8 mouse cellular contexts compared by ENCODE assay signal in the genomic region with DNA sequence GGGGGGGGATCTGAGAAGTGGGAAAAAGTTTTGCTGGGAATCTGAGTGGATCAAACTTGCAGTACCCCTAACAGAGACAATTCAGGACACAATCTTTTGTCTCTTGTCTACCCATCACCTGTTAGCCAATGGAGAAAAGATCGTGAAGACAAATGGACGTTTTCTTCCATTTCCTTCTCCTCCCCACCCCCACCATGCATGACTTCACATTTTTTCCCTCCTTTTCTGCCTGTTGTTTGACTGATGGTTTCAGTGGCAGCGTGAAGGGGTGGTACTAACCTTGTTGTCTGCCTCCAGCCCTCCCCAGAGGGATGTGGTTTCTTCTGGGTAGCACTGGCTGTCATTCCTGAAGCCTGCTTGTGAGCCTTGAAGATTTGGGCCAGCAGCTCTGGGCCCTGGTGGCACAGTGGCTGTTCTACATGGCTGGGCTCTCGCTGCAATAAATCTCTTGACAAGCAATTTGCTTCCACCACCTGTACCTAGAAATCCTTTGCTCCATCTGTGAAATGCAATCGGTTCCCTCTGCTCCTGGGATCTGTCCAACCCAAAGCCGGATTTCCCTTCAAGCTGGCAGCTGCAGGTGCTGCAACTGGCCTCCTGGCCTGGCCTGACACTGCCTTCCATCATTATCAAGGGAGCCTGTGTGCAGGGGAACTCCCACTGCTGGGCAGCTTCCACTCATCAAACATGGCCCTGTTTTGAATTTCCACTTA.
DNase-seq lines count a peak whose midpoint lies in the region; ATAC-seq and TF ChIP-seq lines count a peak whose summit lies in the region.

No protein-coding gene starts in this region.

- peaks cover 25% of the 10 kb centered on the region for H3K4me1 ChIP-seq in kidney, embryonic 15.5 days
- H3K4me1 ChIP-seq in CH12.LX (ENCODE audit: control insufficient read depth in 1 of 2, insufficient read depth in 2 of 2), result peaks cover 44 to 78% of the 10 kb centered on the region in 2 experiments
- peaks cover 40% of the 10 kb centered on the region for H3K4me1 ChIP-seq in limb, embryonic 10.5 days

- 18% methylated on average over 6 of the region's 6 CpGs for WGBS in kidney, embryonic 15.5 days
- WGBS in limb, embryonic 10.5 days, result 54% methylated on average over 6 of the region's 6 CpGs

- H3K9ac ChIP-seq in kidney, embryonic 15.5 days, result no peak overlapping the region
- peak overlapping the region; percentile 55 for H3K9ac ChIP-seq in CH12.LX (ENCODE audit: insufficient read depth, low read depth)

- peak; percentile 75; the same call in 1 of the 2 replicates for TF ChIP-seq EP300 in CH12.LX (IDR thresholded peaks at IDR 0.05; ENCODE audit: low read length)

- in situ Hi-C loops in CH12.LX (cut with MboI; ENCODE audit: low pct_ligation_motif_present, low pct_unique_long_range_greater_than_20kb, low sequenced_read_pairs), result loop anchor here (10.0 to 25.0 kb wide), 2 partner anchors 121 to 1118 kb away; partner anchors contain the start of gene Zc3h12d

- 0 out of 2 replicates have a peak overlapping the region, but pooled peaks have one; percentile 13 for H3K27ac ChIP-seq in kidney, embryonic 15.5 days
- H3K27ac ChIP-seq in CH12.LX (ENCODE audit: insufficient read depth, low read depth), result peak overlapping the region; percentile 99
- 0 out of 2 replicates have a peak overlapping the region, but pooled peaks have one; percentile 5 for H3K27ac ChIP-seq in limb, embryonic 10.5 days

- no peaks in the 10 kb centered on the region for H3K27me3 ChIP-seq in kidney, embryonic 15.5 days
- no peaks in the 10 kb centered on the region for H3K27me3 ChIP-seq in CH12.LX (replicated peaks)
- no peaks in the 10 kb centered on the region for H3K27me3 ChIP-seq in limb, embryonic 10.5 days (ENCODE audit: low read depth, poor library complexity, severe bottlenecking)

- no peak for TF ChIP-seq CTCF in CH12.LX (conservative IDR thresholded peaks at IDR 0.05 in 1 of 2, IDR thresholded peaks at IDR 0.05 in 1 of 2; ENCODE audit: low read depth in 2 of 2, low read length in 2 of 2)

- ATAC-seq in kidney, embryonic 15.5 days (replicated peaks; ENCODE audit: low FRiP score), result peak; percentile 84

- H3K79me2 ChIP-seq in CH12.LX (replicated peaks; ENCODE audit: control insufficient read depth, extremely low read depth, insufficient read depth, poor library complexity, severe bottlenecking), result no peaks in the 10 kb centered on the region

- TF ChIP-seq POLR2A in CH12.LX (IDR thresholded peaks at IDR 0.05; ENCODE audit: low read depth, low read length), result no peak; the same call in 1 of the 2 replicates

- no peak; the same call in none of the 2 replicates for TF ChIP-seq RAD21 in CH12.LX (IDR thresholded peaks at IDR 0.05; ENCODE audit: low read depth, low read length)

- no peaks in the 10 kb centered on the region for H3K36me3 ChIP-seq in kidney, embryonic 15.5 days
- no peaks in the 10 kb centered on the region for H3K36me3 ChIP-seq in CH12.LX (replicated peaks in 1 of 2; ENCODE audit: control insufficient read depth in 1 of 2, insufficient read depth in 1 of 2, low read length in 1 of 2)
- no peaks in the 10 kb centered on the region for H3K36me3 ChIP-seq in limb, embryonic 10.5 days

- no peak overlapping the region for H3K4me3 ChIP-seq in kidney, embryonic 15.5 days (replicated peaks)
- H3K4me3 ChIP-seq in CH12.LX (replicated peaks in 1 of 3; ENCODE audit: low read depth in 2 of 3, low read length in 2 of 3, poor library complexity in 1 of 3), result peak overlapping the region in 2 of 3 experiments; percentile 5 to 44
- no peak overlapping the region for H3K4me3 ChIP-seq in limb, embryonic 10.5 days

- no peaks in the 10 kb centered on the region for H3K9me3 ChIP-seq in kidney, embryonic 15.5 days (replicated peaks)
- H3K9me3 ChIP-seq in CH12.LX (replicated peaks; ENCODE audit: low read length), result no peaks in the 10 kb centered on the region
- H3K9me3 ChIP-seq in limb, embryonic 10.5 days (replicated peaks), result no peaks in the 10 kb centered on the region

- DNase-seq in kidney, adult 18-20 months, result no peak
- DNase-seq in CH12.LX (ENCODE audit: extremely low read depth), result peak; percentile 96
- peak; percentile 81 to 83 for DNase-seq in cerebellum, postnatal 10 days
- peak; percentile 58 for DNase-seq in limb, embryonic 10.5 days (ENCODE audit: low spot score)
- no peak for DNase-seq in heart, adult 8-10 months (ENCODE audit: low spot score)
- DNase-seq in layer of hippocampus, adult 11-12 months (ENCODE audit: low spot score), result no peak
- no peak for DNase-seq in urinary bladder, postnatal 25 days (ENCODE audit: low spot score)

- dilution Hi-C loops in CH12.LX (cut with MboI; ENCODE audit: extremely low pct_ligation_motif_present, extremely low pct_unique_long_range_greater_than_20kb, low sequenced_read_pairs), result no loop called here

- H3K4me2 ChIP-seq in kidney, embryonic 15.5 days, result no peak overlapping the region
- H3K4me2 ChIP-seq in CH12.LX (ENCODE audit: insufficient read depth, low read depth, poor library complexity, severe bottlenecking), result peak overlapping the region; percentile 54

TF ChIP-seq in CH12.LX, 34 proteins besides CTCF, POLR2A, EP300 and RAD21:
- TF ChIP-seq NELFE (IDR thresholded peaks at IDR 0.05; ENCODE audit: low read depth, low read length) (peak; percentile 46; the same call in 1 of the 2 replicates), SMC3 (IDR thresholded peaks at IDR 0.05; ENCODE audit: low read depth, low read length) (no peak), USF1 (IDR thresholded peaks at IDR 0.05; ENCODE audit: low read depth, low read length) (no peak), KAT2A (IDR thresholded peaks at IDR 0.05; ENCODE audit: insufficient replicate concordance, low read length) (0 out of 2 replicates have a peak, but pooled peaks have one; percentile 17), CHD2 (IDR thresholded peaks at IDR 0.05; ENCODE audit: low read length) (peak; percentile 88), CHD1 (IDR thresholded peaks at IDR 0.05; ENCODE audit: low read depth, low read length) (no peak), MAX (IDR thresholded peaks at IDR 0.05; ENCODE audit: low read length) (peak; percentile 94), ETS1 (conservative IDR thresholded peaks at IDR 0.05; ENCODE audit: low read depth, low read length) (peak; percentile 58), MAFK (IDR thresholded peaks at IDR 0.05; ENCODE audit: insufficient replicate concordance, low read length) (no peak), E2F4 (IDR thresholded peaks at IDR 0.05; ENCODE audit: insufficient replicate concordance, low read depth, low read length) (no peak), ZKSCAN1 (IDR thresholded peaks at IDR 0.05; ENCODE audit: borderline replicate concordance, low read depth, low read length) (no peak), TBP (conservative IDR thresholded peaks at IDR 0.05; ENCODE audit: low read depth, low read length) (peak; percentile 47; the same call in 1 of the 2 replicates), USF2 (conservative IDR thresholded peaks at IDR 0.05; ENCODE audit: low read depth, low read length) (peak; percentile 33), ZNF384 (IDR thresholded peaks at IDR 0.05; ENCODE audit: low read depth, low read length) (no peak; the same call in 1 of the 2 replicates), NRF1 (IDR thresholded peaks at IDR 0.05; ENCODE audit: low read depth, low read length) (no peak), GABPA (IDR thresholded peaks at IDR 0.05; ENCODE audit: insufficient replicate concordance, low read depth, low read length) (no peak), MEF2A (IDR thresholded peaks at IDR 0.05; ENCODE audit: borderline replicate concordance, low read depth, low read length) (0 out of 2 replicates have a peak, but pooled peaks have one; percentile 10), POLR2AphosphoS2 (IDR thresholded peaks at IDR 0.05; ENCODE audit: low read depth, low read length) (no peak), BHLHE40 (IDR thresholded peaks at IDR 0.05; ENCODE audit: low read depth, low read length) (peak; percentile 57; the same call in 1 of the 2 replicates), MYC (IDR thresholded peaks at IDR 0.05; ENCODE audit: low read depth, low read length) (no peak; the same call in 1 of the 2 replicates), IRF4 (IDR thresholded peaks at IDR 0.05; ENCODE audit: low read depth, low read length) (peak; percentile 29), TCF12 (IDR thresholded peaks at IDR 0.05; ENCODE audit: low read depth, low read length) (peak; percentile 48; the same call in 1 of the 2 replicates), MAZ (IDR thresholded peaks at IDR 0.05; ENCODE audit: low read depth, low read length) (0 out of 2 replicates have a peak, but pooled peaks have one; percentile 53)
TF ChIP-seq in CH12.LX: peak in this region for 12.

Comparison
In these comparisons a context has a peak if more than half of its experiments do, and no peak if none do; other contexts are left out.
1. H3K27ac ChIP-seq: peak in every context shown above with its lines; median percentile 99 in CH12.LX; 13 in kidney, embryonic 15.5 days; 5 in limb, embryonic 10.5 days.
2. H3K4me3 ChIP-seq: peak in CH12.LX (2 of 3); none in kidney, embryonic 15.5 days (single experiment) and limb, embryonic 10.5 days (single experiment).
3. DNase-seq: peak in CH12.LX (single experiment), cerebellum, postnatal 10 days (2 of 2) and limb, embryonic 10.5 days (single experiment); none in kidney, adult 18-20 months (single experiment), heart, adult 8-10 months (single experiment), layer of hippocampus, adult 11-12 months (single experiment) and urinary bladder, postnatal 25 days (single experiment).